Mouse (Mus musculus): ENCODE results near the gene Cyp2c50. TPM values are rescaled to one million over a fixed set of nuclear protein-coding genes. Genes with fewer than 3 reads are reported as not detected.
"Not testable (repeated sequence)": the region's sequence is repeated elsewhere in the genome, so short reads cannot be mapped to it uniquely, and the experiment has no call there.

The Cyp2c50 gene
- not detected in 2 replicates for polyA plus RNA-seq (2015; fragmentation: Nextera tagmentation; extraction: Ambion mirVana)

GRCm38 (mm10) chr19:40089421-40089820 is at the start of gene Cyp2c50:
Gene Cyp2c50 (plus strand): TSS chr19:40089688.
- not testable (repeated sequence) for H3K9me3 ChIP-seq (ENCODE audit: control insufficient read depth, low read length); H3K4me1 ChIP-seq (replicated peaks; ENCODE audit: control insufficient read depth, insufficient read depth, low read length); H3K27ac ChIP-seq (ENCODE audit: low read length); H3K4me3 ChIP-seq (ENCODE audit: low read length); H3K4me2 ChIP-seq (ENCODE audit: low read depth, low read length); H3K36me3 ChIP-seq (ENCODE audit: control insufficient read depth, insufficient read depth, low read length); H3K27me3 ChIP-seq (ENCODE audit: control insufficient read depth, insufficient read depth, low read depth, low read length); H3K9ac ChIP-seq (ENCODE audit: low read length); ATAC-seq (ENCODE audit: low read depth)
- 89% methylated on average over 1 of the region's 1 CpGs for WGBS

DNA sequence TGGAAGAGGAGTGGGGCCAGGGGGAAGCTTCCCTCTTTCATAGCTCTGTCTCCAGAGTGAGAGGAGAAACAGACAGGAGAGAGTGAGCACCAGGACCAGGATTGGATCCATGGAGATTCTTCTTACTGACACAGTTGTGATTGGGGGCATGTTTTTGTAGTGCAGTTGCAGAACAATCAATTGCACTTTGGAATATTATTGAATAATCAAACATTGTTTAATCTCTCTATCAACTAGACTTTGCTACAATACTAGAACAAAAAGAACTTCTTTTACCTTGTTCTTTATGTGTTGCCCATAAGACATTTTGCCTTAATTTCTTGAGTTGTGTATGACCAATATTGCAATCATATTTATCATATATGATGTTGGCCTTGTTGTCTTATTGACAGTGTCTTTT is 15.8 kb upstream of the Cyp2c50 start, which contains the start of gene Cyp2c54:
Cyp2c54 (minus strand) TSS at position 127 of the 400 bp plus-strand sequence.
- H3K4me2 ChIP-seq (ENCODE audit: low read depth, low read length): no peak within 1 kb of the TSS
- H3K9ac ChIP-seq (ENCODE audit: low read length): no peak within 1 kb of the TSS
- ATAC-seq (ENCODE audit: low read depth): no peak
- H3K27ac ChIP-seq (ENCODE audit: low read length): no peak within 1 kb of the TSS
- no peaks in the 10 kb centered on the region for H3K4me1 ChIP-seq (replicated peaks; ENCODE audit: control insufficient read depth, insufficient read depth, low read length)
- H3K4me3 ChIP-seq (ENCODE audit: low read length): no peak within 1 kb of the TSS
- no peaks in the 10 kb centered on the region for H3K27me3 ChIP-seq (ENCODE audit: control insufficient read depth, insufficient read depth, low read depth, low read length)
- H3K9me3 ChIP-seq (ENCODE audit: control insufficient read depth, low read length): no peaks in the 10 kb centered on the region
- no peaks in the 10 kb centered on the region for H3K36me3 ChIP-seq (ENCODE audit: control insufficient read depth, insufficient read depth, low read length)

- Histone ChIP-seq H3K9ac (ENCODE audit: low read length) (no peak overlapping the region), H3K9me3 (ENCODE audit: control insufficient read depth, low read length) (no peaks in the 10 kb centered on the region), H3K27me3 (ENCODE audit: control insufficient read depth, insufficient read depth, low read depth, low read length) (no peaks in the 10 kb centered on the region), H3K27ac (ENCODE audit: low read length) (no peak overlapping the region), H3K4me3 (ENCODE audit: low read length) (no peak overlapping the region), H3K4me1 (replicated peaks; ENCODE audit: control insufficient read depth, insufficient read depth, low read length) (no peaks in the 10 kb centered on the region), H3K4me2 (ENCODE audit: low read depth, low read length) (no peak overlapping the region), H3K36me3 (ENCODE audit: control insufficient read depth, insufficient read depth, low read length) (no peaks in the 10 kb centered on the region)
- no peak for ATAC-seq (ENCODE audit: low read depth)
- 79% methylated on average over 1 of the region's 1 CpGs for WGBS
These were observed 1.1 kb upstream of the Cyp2c50 start for GRCm38 (mm10) chr19:40088381-40088780.

DNA sequence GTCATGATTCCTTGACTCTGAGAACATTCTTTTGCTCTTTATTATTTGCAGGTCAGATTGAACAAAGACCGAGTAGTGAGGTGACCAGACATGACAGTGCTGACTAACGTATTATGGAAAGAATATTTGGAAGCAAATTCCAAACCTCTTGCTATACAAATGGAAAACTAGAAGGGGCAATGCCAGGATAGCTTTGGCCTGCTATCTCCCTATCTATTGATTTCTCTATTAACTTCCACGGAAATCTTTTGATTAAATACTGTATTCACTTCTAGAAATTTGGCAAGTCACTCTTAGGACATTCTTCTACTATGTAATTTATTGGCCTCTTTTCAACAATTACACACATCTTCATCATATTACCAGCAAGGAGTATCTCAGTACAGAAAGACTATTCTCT is 1.6 kb downstream of the Cyp2c50 start:
- H3K9me3 ChIP-seq (ENCODE audit: control insufficient read depth, low read length): no peaks in the 10 kb centered on the region
- no peaks in the 10 kb centered on the region for H3K4me1 ChIP-seq (replicated peaks; ENCODE audit: control insufficient read depth, insufficient read depth, low read length)
- no peak overlapping the region for H3K9ac ChIP-seq (ENCODE audit: low read length)
- H3K27me3 ChIP-seq (ENCODE audit: control insufficient read depth, insufficient read depth, low read depth, low read length): no peaks in the 10 kb centered on the region
- H3K27ac ChIP-seq (ENCODE audit: low read length): no peak overlapping the region
- no peak overlapping the region for H3K4me3 ChIP-seq (ENCODE audit: low read length)
- 80% methylated on average over 3 of the region's 3 CpGs for WGBS
- no peak overlapping the region for H3K4me2 ChIP-seq (ENCODE audit: low read depth, low read length)
- no peak for ATAC-seq (ENCODE audit: low read depth)
- H3K36me3 ChIP-seq (ENCODE audit: control insufficient read depth, insufficient read depth, low read length): no peaks in the 10 kb centered on the region

DNA sequence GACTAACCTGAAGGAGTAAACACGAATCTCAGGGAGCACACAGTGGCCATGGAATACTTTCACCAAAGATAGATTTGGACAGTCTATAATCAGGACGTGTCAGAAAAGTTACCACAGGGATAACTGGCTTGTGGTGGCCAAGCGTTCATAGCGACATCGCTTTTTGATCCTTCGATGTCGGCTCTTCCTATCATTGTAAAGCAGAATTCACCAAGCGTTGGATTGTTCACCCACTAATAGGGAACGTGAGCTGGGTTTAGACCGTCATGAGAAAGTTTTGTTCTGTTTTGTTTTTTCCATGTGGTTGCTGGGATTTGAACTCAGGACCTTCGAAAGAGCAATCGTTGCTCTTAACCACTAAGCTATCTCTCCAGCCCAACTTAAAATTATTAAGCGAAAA is 30.1 kb downstream of the Cyp2c50 start:
- not testable (repeated sequence) for H3K27ac ChIP-seq (ENCODE audit: low read length); H3K9ac ChIP-seq (ENCODE audit: low read length); H3K4me2 ChIP-seq (ENCODE audit: low read depth, low read length); H3K36me3 ChIP-seq (ENCODE audit: control insufficient read depth, insufficient read depth, low read length); ATAC-seq (ENCODE audit: low read depth); H3K9me3 ChIP-seq (ENCODE audit: control insufficient read depth, low read length); H3K4me3 ChIP-seq (ENCODE audit: low read length); H3K27me3 ChIP-seq (ENCODE audit: control insufficient read depth, insufficient read depth, low read depth, low read length); H3K4me1 ChIP-seq (replicated peaks; ENCODE audit: control insufficient read depth, insufficient read depth, low read length)
- 81% methylated on average over 13 of the region's 13 CpGs for whole genome bisulfite sequencing

DNA sequence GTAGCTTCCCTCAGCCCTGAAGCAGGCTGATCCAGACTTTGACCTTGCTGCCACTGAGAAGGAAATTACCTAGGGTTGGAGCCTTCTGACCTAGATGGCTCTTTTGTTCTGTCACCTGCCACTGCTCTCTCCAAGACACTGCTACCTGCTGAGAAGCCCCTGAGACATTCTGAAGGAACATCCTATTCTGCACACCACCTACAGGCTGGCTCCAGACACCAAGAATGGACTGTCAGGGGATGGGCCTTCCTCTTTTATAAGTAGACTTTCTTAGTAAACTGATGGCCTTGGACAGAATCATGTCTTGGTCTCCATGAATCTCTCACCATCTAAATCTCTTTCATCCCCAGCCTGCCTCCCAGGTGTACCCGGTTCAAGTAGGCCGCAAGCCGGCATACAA is 35.7 kb downstream of the Cyp2c50 start:
- H3K36me3 ChIP-seq (ENCODE audit: control insufficient read depth, insufficient read depth, low read length); H3K9ac ChIP-seq (ENCODE audit: low read length); H3K4me1 ChIP-seq (replicated peaks; ENCODE audit: control insufficient read depth, insufficient read depth, low read length); H3K4me2 ChIP-seq (ENCODE audit: low read depth, low read length); H3K27me3 ChIP-seq (ENCODE audit: control insufficient read depth, insufficient read depth, low read depth, low read length); H3K4me3 ChIP-seq (ENCODE audit: low read length); H3K27ac ChIP-seq (ENCODE audit: low read length); H3K9me3 ChIP-seq (ENCODE audit: control insufficient read depth, low read length); ATAC-seq (ENCODE audit: low read depth): not testable (repeated sequence)
- WGBS: 86% methylated on average over 3 of the region's 3 CpGs

GRCm38 (mm10) chr19:40126996-40127395 is 37.5 kb downstream of the Cyp2c50 start:
- H3K27me3 ChIP-seq (ENCODE audit: control insufficient read depth, insufficient read depth, low read depth, low read length); H3K9ac ChIP-seq (ENCODE audit: low read length); H3K4me1 ChIP-seq (replicated peaks; ENCODE audit: control insufficient read depth, insufficient read depth, low read length); H3K4me3 ChIP-seq (ENCODE audit: low read length); H3K4me2 ChIP-seq (ENCODE audit: low read depth, low read length); H3K27ac ChIP-seq (ENCODE audit: low read length); H3K9me3 ChIP-seq (ENCODE audit: control insufficient read depth, low read length); H3K36me3 ChIP-seq (ENCODE audit: control insufficient read depth, insufficient read depth, low read length); ATAC-seq (ENCODE audit: low read depth): not testable (repeated sequence)
- 48% methylated on average over 2 of the region's 2 CpGs for WGBS

Other genes with a start within 250 kb of the Cyp2c50 start
- not detected in 2 replicates for gene Cyp2c69, start 202.9 kb upstream of the Cyp2c50 start, polyA plus RNA-seq (2015; fragmentation: Nextera tagmentation; extraction: Ambion mirVana)
- not detected in 2 replicates for gene Cyp2c37, start 97.3 kb upstream of the Cyp2c50 start, polyA plus RNA-seq (2015; fragmentation: Nextera tagmentation; extraction: Ambion mirVana)
- gene Cyp2c54, start 15.9 kb upstream of the Cyp2c50 start, polyA plus RNA-seq (2015; fragmentation: Nextera tagmentation; extraction: Ambion mirVana): not detected in 2 replicates
- 0.41 TPM in 1 of 2 replicates, not detected in the other for gene Cyp2c70, start 97.6 kb downstream of the Cyp2c50 start, polyA plus RNA-seq (2015; fragmentation: Nextera tagmentation; extraction: Ambion mirVana)
- gene Pdlim1, start 182.2 kb downstream of the Cyp2c50 start, polyA plus RNA-seq (2015; fragmentation: Nextera tagmentation; extraction: Ambion mirVana): 179 and 200 TPM in 2 replicates